13 mouse cellular contexts compared by ENCODE assay signal in genomic region chr16:78134531-78134930, GRCm38 (mm10).
DNase-seq lines count a peak whose midpoint lies in the region.
"Had no signal": no experiment of that assay in that cellular context is flagged by ENCODE, and none has a peak within 500 bp of the region (broad histone marks: within the 10 kb centered on the region; RNA-seq: fewer than 3 reads in every experiment).

No protein-coding gene starts in this region.

- intact Hi-C loops in heart, postnatal 36 days (cut with DNase I): no loop called here

- DNase-seq in adrenal gland, adult 8-10 months: peak; percentile 4
- DNase-seq in adrenal gland, postnatal 4 days (ENCODE audit: low spot score in 2 of 2): no peak
- peak; percentile 1 to 6 for DNase-seq in heart, adult 9 months (ENCODE audit: low spot score in 2 of 2)
- DNase-seq in heart, postnatal 36 days: no peak
- DNase-seq in testis, postnatal 14 days (ENCODE audit: low spot score): peak; percentile 57
- DNase-seq in testis, postnatal 10 days (ENCODE audit: low spot score): no peak
- DNase-seq: cerebellum, adult 18-20 months; cerebellum, adult 9-10 months; cerebellum, postnatal 14 days; gastrocnemius, postnatal 10 days; gastrocnemius, postnatal 36 days; heart, postnatal 4 days; kidney, adult 18-20 months had no signal

Comparison
In these comparisons a context has a peak if more than half of its experiments do, and no peak if none do; other contexts are left out.
1. DNase-seq: peak in adrenal gland, adult 8-10 months (single experiment), heart, adult 9 months (2 of 2) and testis, postnatal 14 days (single experiment); none in adrenal gland, postnatal 4 days (0 of 2), heart, postnatal 36 days (0 of 2) and testis, postnatal 10 days (single experiment).